ENCODE assay signal across 17 mouse cellular contexts in the genomic region with DNA sequence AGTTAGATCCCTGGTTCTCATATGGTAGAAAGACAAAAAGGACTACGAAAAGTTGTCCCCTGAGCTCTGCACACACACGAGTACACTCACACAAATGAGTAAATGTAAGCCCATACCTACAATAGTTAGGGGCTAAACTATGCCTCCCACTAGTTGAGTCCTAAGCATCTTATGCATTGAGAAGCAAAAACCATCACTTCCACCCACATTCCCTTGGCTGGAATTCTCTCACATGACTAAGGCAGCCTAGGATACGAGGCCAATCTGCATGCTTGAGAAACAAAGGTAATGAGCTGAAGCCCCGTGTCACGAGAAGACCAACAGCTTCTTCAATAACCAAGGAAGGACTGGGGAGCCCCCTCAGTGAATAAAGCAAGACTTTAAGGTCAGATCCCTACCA. TPM values are rescaled to one million over a fixed set of nuclear protein-coding genes. Genes with fewer than 3 reads are reported as not detected.
DNase-seq lines count a peak whose midpoint lies in the region; ATAC-seq lines count a peak whose summit lies in the region.
"Had no signal": no experiment of that assay in that cellular context is flagged by ENCODE, and none has a peak within 500 bp of the region (broad histone marks: within the 10 kb centered on the region; RNA-seq: fewer than 3 reads in every experiment).

No protein-coding gene starts in this region.

- no peak for ATAC-seq in hindbrain, embryonic 11.5 days (ENCODE audit: low FRiP score)
- ATAC-seq in hindbrain, embryonic 16.5 days = no peak
- 0 out of 2 replicates have a peak, but pooled peaks have one; percentile 4 for ATAC-seq in neural tube, embryonic 12.5 days (ENCODE audit: low FRiP score, low read depth)
- peak; percentile 37; the same call in 1 of the 2 replicates for ATAC-seq in forebrain, embryonic 12.5 days (ENCODE audit: low FRiP score)
- ATAC-seq: CD4-positive, CD25-positive, alpha-beta regulatory T cell, adult 4 months had no signal

- peak; percentile 43 for DNase-seq in hindbrain, embryonic 11.5 days (ENCODE audit: low spot score)
- DNase-seq in neural tube, embryonic 10.5 days (ENCODE audit: extremely low spot score, low spot score) = no peak
- DNase-seq in telencephalon, adult 2 months (ENCODE audit: low read depth, low spot score) = peak; percentile 36
- no peak for DNase-seq in ovary, postnatal 14 days (ENCODE audit: low spot score)
- DNase-seq: adrenal gland, postnatal 10 days; cerebellum, adult 9-10 months; kidney, adult 18-20 months; kidney, postnatal 25 days; lung, adult 18-20 months; lung, postnatal 36 days had no signal

- H3K4me3 ChIP-seq in hindbrain, embryonic 11.5 days (ENCODE audit: low read depth, low read length) = no peak overlapping the region
- no peak overlapping the region for H3K4me3 ChIP-seq in hindbrain, embryonic 16.5 days (ENCODE audit: low read length)
- H3K4me3 ChIP-seq in neural tube, embryonic 12.5 days = no peak overlapping the region
- H3K4me3 ChIP-seq in forebrain, embryonic 12.5 days (replicated peaks) = no peak overlapping the region
- H3K4me3 ChIP-seq: limb, embryonic 15.5 days; midbrain, embryonic 12.5 days; myocyte had no signal

- no peaks in the 10 kb centered on the region for H3K27me3 ChIP-seq in hindbrain, embryonic 11.5 days (ENCODE audit: control insufficient read depth, insufficient read depth, low read length)
- H3K27me3 ChIP-seq in hindbrain, embryonic 16.5 days (replicated peaks; ENCODE audit: control insufficient read depth, insufficient read depth, low read length) = no peaks in the 10 kb centered on the region
- no peaks in the 10 kb centered on the region for H3K27me3 ChIP-seq in neural tube, embryonic 12.5 days (replicated peaks)
- H3K27me3 ChIP-seq in forebrain, embryonic 12.5 days = 0 out of 2 replicates have a peak, but pooled peaks cover 6% of the 10 kb centered on the region
- H3K27me3 ChIP-seq: limb, embryonic 15.5 days had no signal

- H3K9me3 ChIP-seq in hindbrain, embryonic 11.5 days (ENCODE audit: control insufficient read depth, low read length) = no peaks in the 10 kb centered on the region
- no peaks in the 10 kb centered on the region for H3K9me3 ChIP-seq in hindbrain, embryonic 16.5 days (ENCODE audit: control insufficient read depth, low read length)
- no peaks in the 10 kb centered on the region for H3K9me3 ChIP-seq in neural tube, embryonic 12.5 days
- H3K9me3 ChIP-seq in forebrain, embryonic 12.5 days = no peaks in the 10 kb centered on the region
- H3K9me3 ChIP-seq: limb, embryonic 15.5 days; midbrain, embryonic 12.5 days had no signal

- H3K36me3 ChIP-seq in hindbrain, embryonic 11.5 days (ENCODE audit: control insufficient read depth, insufficient read depth, low read length) = no peaks in the 10 kb centered on the region
- H3K36me3 ChIP-seq in hindbrain, embryonic 16.5 days (ENCODE audit: control insufficient read depth, insufficient read depth, low read length) = no peaks in the 10 kb centered on the region
- no peaks in the 10 kb centered on the region for H3K36me3 ChIP-seq in neural tube, embryonic 12.5 days
- H3K36me3 ChIP-seq in forebrain, embryonic 12.5 days (replicated peaks) = no peaks in the 10 kb centered on the region
- H3K36me3 ChIP-seq: limb, embryonic 15.5 days; midbrain, embryonic 12.5 days had no signal

- H3K9ac ChIP-seq in hindbrain, embryonic 11.5 days (ENCODE audit: low read depth, low read length) = no peak overlapping the region
- no peak overlapping the region for H3K9ac ChIP-seq in hindbrain, embryonic 16.5 days (ENCODE audit: low read depth, low read length)
- H3K9ac ChIP-seq in neural tube, embryonic 12.5 days = no peak overlapping the region
- no peak overlapping the region for H3K9ac ChIP-seq in forebrain, embryonic 12.5 days
- H3K9ac ChIP-seq: limb, embryonic 15.5 days; midbrain, embryonic 12.5 days had no signal

- no peak overlapping the region for H3K4me2 ChIP-seq in hindbrain, embryonic 11.5 days (replicated peaks; ENCODE audit: low read depth, low read length)
- no peak overlapping the region for H3K4me2 ChIP-seq in hindbrain, embryonic 16.5 days (ENCODE audit: low read length)
- no peak overlapping the region for H3K4me2 ChIP-seq in neural tube, embryonic 12.5 days (replicated peaks)
- no peak overlapping the region for H3K4me2 ChIP-seq in forebrain, embryonic 12.5 days
- H3K4me2 ChIP-seq: limb, embryonic 15.5 days; midbrain, embryonic 12.5 days had no signal

- no peak overlapping the region for H3K27ac ChIP-seq in hindbrain, embryonic 11.5 days (ENCODE audit: low read depth, low read length)
- no peak overlapping the region for H3K27ac ChIP-seq in hindbrain, embryonic 16.5 days (ENCODE audit: low read depth, low read length)
- no peak overlapping the region for H3K27ac ChIP-seq in neural tube, embryonic 12.5 days
- peak overlapping the region; percentile 33 for H3K27ac ChIP-seq in forebrain, embryonic 12.5 days
- H3K27ac ChIP-seq: limb, embryonic 15.5 days; midbrain, embryonic 12.5 days had no signal

- peaks cover 5% of the 10 kb centered on the region; the same call in 1 of the 2 replicates for H3K4me1 ChIP-seq in hindbrain, embryonic 11.5 days (replicated peaks; ENCODE audit: control insufficient read depth, insufficient read depth, low read length)
- H3K4me1 ChIP-seq in hindbrain, embryonic 16.5 days (ENCODE audit: control insufficient read depth, insufficient read depth, low read depth, low read length) = no peaks in the 10 kb centered on the region
- H3K4me1 ChIP-seq in neural tube, embryonic 12.5 days = peaks cover 14% of the 10 kb centered on the region
- H3K4me1 ChIP-seq in forebrain, embryonic 12.5 days = peaks cover 23% of the 10 kb centered on the region

- WGBS in hindbrain, embryonic 11.5 days = 31% methylated on average over 5 of the region's 5 CpGs
- WGBS in hindbrain, embryonic 16.5 days = 21% methylated on average over 5 of the region's 5 CpGs
- 26% methylated on average over 5 of the region's 5 CpGs for WGBS in neural tube, embryonic 12.5 days
- WGBS in forebrain, embryonic 12.5 days = 36% methylated on average over 5 of the region's 5 CpGs

RNA-seq across cellular contexts. Expression of gene Lrp8, which starts 35.9 kb away (rescaled TPM):
- 22.6 and 24.9 TPM in 2 replicates for polyA plus RNA-seq in hindbrain, embryonic 11.5 days (2014; fragmentation: Nextera tagmentation; extraction: Ambion mirVana)
- 23.8 and 34.7 TPM in 2 replicates for polyA plus RNA-seq in hindbrain, embryonic 16.5 days (2015; fragmentation: Nextera tagmentation; extraction: Ambion mirVana)
- 47.6 and 53.9 TPM in 2 replicates for polyA plus RNA-seq in neural tube, embryonic 12.5 days (2016; fragmentation: Nextera tagmentation; extraction: Ambion mirVana)
- 43.3 and 48.3 TPM in 2 replicates for polyA plus RNA-seq in forebrain, embryonic 12.5 days (2016; fragmentation: Nextera tagmentation; extraction: Ambion mirVana)

Comparison
In these comparisons a context has a peak if more than half of its experiments do, and no peak if none do; other contexts are left out.
1. ATAC-seq: peak in neural tube, embryonic 12.5 days (single experiment) and forebrain, embryonic 12.5 days (single experiment); none in hindbrain, embryonic 11.5 days (single experiment) and hindbrain, embryonic 16.5 days (single experiment).
2. DNase-seq: peak in hindbrain, embryonic 11.5 days (single experiment) and telencephalon, adult 2 months (single experiment); none in neural tube, embryonic 10.5 days (single experiment) and ovary, postnatal 14 days (single experiment).